Mouse (Mus musculus) cerebellum, adult 2 months (tissue): ENCODE data around the gene Mapk3. TPM values are rescaled to one million over a fixed set of nuclear protein-coding genes. Genes with fewer than 3 reads are reported as not detected.

ENCODE experiments used
- DNase-seq, 2 experiments: peaks; one replicate each; pipeline ENCODE4 v3.0.0; 2021
- H3K27ac ChIP-seq: fragments of 200-500 bp; 2 replicates; pipeline ENCODE4 v1.5.1; 2012; ENCODE audit warnings: low read length, control low read depth, inconsistent platforms; ENCODE audit not compliant: insufficient read depth
- H3K27me3 ChIP-seq: fragments of 200-500 bp; 2 replicates; pipeline ENCODE4 v1.6.1; 2012; ENCODE audit warnings: inconsistent platforms, mild to moderate bottlenecking, low read length, moderate library complexity; ENCODE audit not compliant: control insufficient read depth, insufficient read depth
- H3K4me1 ChIP-seq: fragments of 200-500 bp; 2 replicates; pipeline ENCODE4 v1.6.1; 2011; ENCODE audit warnings: low read length; ENCODE audit not compliant: control insufficient read depth, insufficient read depth
- H3K4me3 ChIP-seq: fragments of 200-500 bp; replicated peaks from 2 replicates; pipeline ENCODE3; 2011; ENCODE audit warnings: mild to moderate bottlenecking, low read depth, low read length, control low read depth; ENCODE audit not compliant: insufficient read depth
- CTCF ChIP-seq: fragments of 200-500 bp; IDR thresholded peaks from 2 replicates; pipeline ENCODE4 v1.5.1; 2011; ENCODE audit warnings: low read depth, mild to moderate bottlenecking, control low read depth, low read length, moderate library complexity, borderline replicate concordance; ENCODE audit not compliant: insufficient read depth
- POLR2A ChIP-seq: fragments of 200-500 bp; IDR thresholded peaks from 2 replicates; pipeline ENCODE4 v1.6.1; 2011; ENCODE audit warnings: low read length, control low read depth, borderline replicate concordance; ENCODE audit not compliant: insufficient read depth
- WGBS: fragments of 180-500 bp; shearing (Covaris S2); methylation state at CpG from one replicate; pipeline ENCODE4 v1.1.7; 2018; 5-methylcytosine and 5-hydroxymethylcytosine counted together
- polyA plus RNA-seq: library from polyadenylated mRNA; depleted of rRNA; stranded (reverse); fragments of >200 nt; gene quantifications from 2 replicates; pipeline ENCODE4 v1.2.3, GENCODE M21; 2012

Gene Mapk3
- polyA plus RNA-seq, 1 experiment = 229 TPM

DNA sequence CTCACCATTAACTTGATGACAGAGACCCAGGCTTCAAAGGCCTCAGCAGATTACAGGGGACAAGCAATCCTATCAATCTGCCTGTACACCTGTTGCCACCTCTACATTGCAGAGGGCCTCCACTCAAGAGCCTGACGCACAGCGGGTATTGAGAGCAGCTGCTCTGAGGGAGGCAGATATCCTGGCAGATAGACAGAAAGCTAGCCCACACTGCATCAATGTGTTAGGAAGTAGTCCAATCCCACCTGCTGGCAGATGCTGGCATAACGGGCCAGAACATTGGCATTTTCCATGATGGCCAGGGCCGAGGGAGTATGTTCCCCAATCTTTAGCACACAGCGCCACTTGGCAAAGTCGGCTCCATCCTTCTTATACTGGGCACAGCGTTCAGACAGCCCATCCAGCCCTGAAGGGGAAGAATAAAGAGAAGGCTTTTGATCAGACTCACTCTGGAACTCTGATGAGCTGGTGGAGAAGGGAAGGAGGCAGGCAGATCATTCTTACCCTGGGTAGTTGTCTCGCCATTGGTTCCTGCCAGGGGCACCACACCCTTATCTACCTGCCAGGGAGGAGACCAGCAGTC lies 37.0 kb downstream of the Mapk3 start:
- TF ChIP-seq CTCF = peak; percentile 19; the same call in 1 of the 2 replicates
- TF ChIP-seq POLR2A = no peak
- Histone ChIP-seq H3K4me3 (peak overlapping the region; percentile 100), H3K27me3 (no peaks in the 10 kb centered on the region), H3K4me1 (peaks cover 19% of the 10 kb centered on the region), H3K27ac (peak overlapping the region; percentile 10; the same call in 1 of the 2 replicates)
- DNase-seq = peak; percentile 73 to 78
- WGBS = 8% methylated on average over 8 of the region's 8 CpGs

GRCm38 (mm10) chr7:126797411-126798126 lies 38.2 kb downstream of the Mapk3 start, which contains the start of gene Fam57b:
Gene Fam57b (plus strand): TSS chr7:126797668.
- Histone ChIP-seq H3K27me3 (no peaks in the 10 kb centered on the region), H3K4me3 (peak within 1 kb of the TSS; percentile 100), H3K27ac (peak within 1 kb of the TSS; percentile 99), H3K4me1 (peaks cover 19% of the 10 kb centered on the region)
- TF ChIP-seq CTCF (no peak), POLR2A (no peak)
- WGBS = under 1% methylated on average over 21 of the region's 21 CpGs
- DNase-seq = peak; percentile 70

DNA sequence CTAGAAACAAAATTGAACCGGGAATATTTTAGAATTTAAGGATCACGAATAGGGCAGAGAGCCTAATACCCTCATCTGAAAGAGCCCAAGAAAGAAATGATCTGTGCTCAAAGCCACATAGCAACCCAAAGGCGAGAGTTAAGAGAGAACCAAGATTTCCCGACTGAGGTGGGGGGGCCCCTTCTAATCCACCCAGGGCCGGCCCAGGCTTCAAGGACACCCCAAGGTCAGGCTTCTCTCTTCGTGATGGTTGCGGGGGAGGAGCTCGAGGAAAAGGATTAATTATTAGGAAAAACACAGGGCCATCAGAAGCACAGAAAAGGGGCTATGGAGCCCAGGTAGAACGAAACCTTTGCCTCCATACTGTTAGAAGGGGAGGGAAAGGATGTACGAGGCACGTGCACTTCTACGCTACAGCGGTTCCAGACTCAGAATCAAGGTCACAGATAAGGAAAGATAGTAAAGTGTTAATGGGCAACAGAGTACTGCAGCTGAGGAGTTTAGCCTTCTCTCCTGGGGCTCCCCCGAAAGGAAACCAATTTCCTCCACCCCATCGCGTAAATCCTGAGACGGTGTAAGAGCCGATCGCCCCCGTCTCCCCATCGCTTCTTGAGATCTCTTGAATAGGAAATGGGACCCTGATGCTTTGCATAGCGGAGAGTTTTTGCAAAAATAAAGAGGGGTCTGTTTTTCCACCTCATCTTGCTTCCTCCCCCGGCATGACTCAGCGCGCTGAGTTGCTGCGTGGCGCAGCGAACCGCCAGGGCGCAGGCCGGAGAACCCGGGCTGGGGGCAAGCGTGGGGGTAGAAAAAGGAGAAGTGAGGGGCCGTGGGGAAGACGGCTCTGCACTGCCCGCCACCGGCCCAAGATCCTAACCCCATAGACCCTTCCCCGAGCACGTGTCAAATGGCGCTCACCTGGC lies 39.0 kb downstream of the Mapk3 start:
- Histone ChIP-seq H3K4me1 (peaks cover 19% of the 10 kb centered on the region), H3K4me3 (peak overlapping the region; percentile 100), H3K27ac (peak overlapping the region; percentile 99), H3K27me3 (no peaks in the 10 kb centered on the region)
- WGBS = under 1% methylated on average over 40 of the region's 40 CpGs
- TF ChIP-seq POLR2A (no peak), CTCF (0 out of 2 replicates have a peak, but pooled peaks have one; percentile 2)
- peak; percentile 51 to 56 for DNase-seq

DNA sequence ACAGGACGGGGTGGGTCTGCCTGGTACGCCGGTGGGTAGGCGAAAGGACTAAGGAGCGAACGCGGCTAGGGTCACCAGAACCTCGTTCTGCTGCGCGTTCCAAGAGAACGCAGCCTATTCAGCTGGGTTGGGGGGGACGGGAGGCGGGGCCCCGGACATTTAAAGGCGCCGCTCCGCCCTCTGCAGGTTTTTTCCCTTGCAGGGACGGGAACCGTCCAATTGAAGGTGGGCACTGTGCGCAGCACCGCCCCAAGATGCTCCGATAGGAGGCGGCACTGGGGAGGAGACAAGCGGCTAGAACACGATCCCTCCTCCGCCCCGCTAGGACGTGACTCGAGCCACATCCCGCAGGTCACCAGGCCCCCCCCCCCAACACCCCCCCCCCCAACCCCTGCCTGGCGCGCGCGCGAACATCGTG lies 39.7 kb downstream of the Mapk3 start:
- DNase-seq = peak; percentile 98 to 99
- Histone ChIP-seq H3K4me3 (peak overlapping the region; percentile 100), H3K27ac (peak overlapping the region; percentile 100), H3K27me3 (no peaks in the 10 kb centered on the region), H3K4me1 (peaks cover 19% of the 10 kb centered on the region)
- WGBS = under 1% methylated on average over 36 of the region's 36 CpGs
- peak; percentile 98 for TF ChIP-seq POLR2A
- no peak for TF ChIP-seq CTCF

DNA sequence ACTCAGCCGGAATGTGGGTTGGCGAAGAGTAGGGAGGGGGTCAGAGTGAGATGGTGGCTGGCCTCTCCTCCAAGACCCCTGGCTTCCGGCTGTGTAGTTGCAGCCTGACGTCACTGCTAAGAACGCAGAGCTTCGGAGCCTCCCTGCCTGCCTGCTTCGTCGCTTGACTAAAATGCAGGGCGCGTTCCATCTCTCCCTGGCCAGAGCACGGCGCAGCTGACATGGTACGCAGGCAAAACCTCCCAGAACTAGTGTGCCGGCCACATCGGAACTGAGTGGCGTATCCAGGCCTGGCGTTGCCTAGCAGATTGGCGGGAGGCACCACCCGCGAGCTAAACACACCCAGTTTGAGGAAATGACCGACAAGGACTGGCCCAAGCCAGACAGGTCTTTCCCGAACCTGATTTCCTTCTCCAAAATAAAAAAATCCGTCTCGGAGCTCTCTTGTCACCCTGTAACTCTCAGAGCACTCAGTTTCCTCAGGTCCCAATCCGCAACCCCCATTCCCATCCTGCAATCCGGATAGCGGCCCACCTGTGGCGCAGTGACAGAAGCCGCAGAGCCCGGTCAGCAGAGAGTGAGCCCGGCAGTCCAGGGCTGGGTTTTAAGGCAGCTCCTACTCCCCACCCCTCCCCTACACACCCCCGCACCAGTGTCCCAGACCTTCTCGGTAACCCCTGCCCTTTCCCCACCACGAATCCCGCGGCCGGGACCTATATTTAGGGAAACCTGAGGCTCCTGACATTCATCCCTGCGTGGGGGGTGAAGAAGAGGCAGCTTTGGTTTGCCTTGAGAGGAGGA lies 40.3 kb downstream of the Mapk3 start:
- peak overlapping the region; percentile 92 for H3K4me3 ChIP-seq
- under 1% methylated on average over 38 of the region's 38 CpGs for WGBS
- TF ChIP-seq CTCF (peak; percentile 39; the same call in 1 of the 2 replicates), POLR2A (peak; percentile 82)
- peak overlapping the region; percentile 100 for H3K27ac ChIP-seq
- H3K4me1 ChIP-seq = peaks cover 19% of the 10 kb centered on the region
- no peaks in the 10 kb centered on the region for H3K27me3 ChIP-seq
- DNase-seq = peak; percentile 83 to 90

GRCm38 (mm10) chr7:126800269-126801056 lies 41.1 kb downstream of the Mapk3 start:
- Histone ChIP-seq H3K27ac (peak overlapping the region; percentile 100), H3K4me1 (peaks cover 17% of the 10 kb centered on the region), H3K4me3 (peak overlapping the region; percentile 92), H3K27me3 (no peaks in the 10 kb centered on the region)
- peak in 1 of 2 experiments; percentile 55 for DNase-seq
- TF ChIP-seq POLR2A = no peak
- TF ChIP-seq CTCF = no peak
- 20% methylated on average over 5 of the region's 5 CpGs for WGBS
